Comparison of ENCODE assay signal across 8 mouse cellular contexts in the genomic region with DNA sequence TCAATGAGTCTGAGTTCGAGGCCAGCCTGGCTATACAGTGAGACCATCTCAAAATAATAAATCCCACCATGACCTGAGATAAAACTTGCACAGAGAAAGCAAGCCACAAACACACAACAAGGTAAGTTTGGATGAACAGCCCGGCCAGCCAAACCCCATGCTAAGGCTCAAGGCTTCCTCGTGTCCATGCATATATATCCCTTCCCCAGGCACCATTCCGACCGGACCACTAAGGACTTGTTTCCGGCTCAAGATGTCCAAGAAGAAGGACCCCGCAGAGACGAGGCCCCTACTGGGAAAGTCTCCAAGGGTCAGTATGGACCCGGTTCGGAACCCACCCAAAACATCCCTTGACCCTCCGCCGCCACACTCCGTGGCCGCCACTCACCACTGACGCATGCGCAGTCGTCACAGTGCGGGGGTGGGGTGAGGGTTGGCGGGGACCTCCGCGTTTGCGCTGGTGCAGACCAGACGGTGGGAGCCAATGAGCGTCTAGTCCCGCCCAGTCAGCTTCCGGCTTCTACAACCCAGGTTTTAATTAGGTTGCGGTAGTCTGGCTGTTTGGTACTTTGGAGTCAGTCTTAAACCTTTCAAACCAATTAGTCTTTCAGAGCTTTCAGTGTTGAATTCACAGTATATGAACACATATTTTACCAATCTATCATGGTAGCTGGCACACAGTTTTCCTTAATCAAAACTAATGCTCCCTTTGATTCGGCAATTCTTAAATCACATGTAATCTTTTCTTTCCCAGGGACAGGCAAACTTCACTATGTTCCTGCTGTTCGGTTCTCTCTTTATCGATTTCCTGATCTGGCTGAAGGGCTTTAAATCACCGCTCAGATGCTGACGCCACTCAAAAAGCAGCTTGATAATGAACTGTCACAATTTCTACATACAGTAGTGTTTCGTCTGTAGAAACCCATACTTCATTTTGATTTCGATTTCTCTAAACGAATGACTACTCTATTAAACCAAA. TPM values are rescaled to one million over a fixed set of nuclear protein-coding genes. Genes with fewer than 3 reads are reported as not detected.
DNase-seq lines count a peak whose midpoint lies in the region; ATAC-seq and TF ChIP-seq lines count a peak whose summit lies in the region.

A gene (minus strand): TSS at position 458 of the 979 bp plus-strand sequence.

- peak within 1 kb of the TSS; percentile 76 for H3K4me3 ChIP-seq in bone marrow macrophage, adult 2 months (ENCODE audit: insufficient read depth, low read length)
- peak within 1 kb of the TSS; percentile 77 for H3K4me3 ChIP-seq in embryonic fibroblast, embryonic 13.5 days (ENCODE audit: insufficient read depth, low read length)
- H3K4me3 ChIP-seq in kidney, embryonic 14.5 days (ENCODE audit: low read length), result peak within 1 kb of the TSS; percentile 52
- peak within 1 kb of the TSS; percentile 70 for H3K4me3 ChIP-seq in limb, embryonic 15.5 days

- peak; percentile 99 for ATAC-seq in kidney, embryonic 14.5 days (ENCODE audit: low FRiP score, low TSS enrichment)
- ATAC-seq in limb, embryonic 15.5 days (ENCODE audit: insufficient number of reproducible peaks, low FRiP score, low TSS enrichment, low read depth), result peak; percentile 98

- H3K36me3 ChIP-seq in kidney, embryonic 14.5 days (ENCODE audit: control insufficient read depth, insufficient read depth, low read length), result peaks cover under 1% of the 10 kb centered on the region; the same call in 1 of the 2 replicates
- H3K36me3 ChIP-seq in limb, embryonic 15.5 days, result peaks cover 3% of the 10 kb centered on the region; the same call in 1 of the 2 replicates

- no peak for TF ChIP-seq CTCF in bone marrow macrophage, adult 2 months (IDR thresholded peaks at IDR 0.05; ENCODE audit: low read depth, low read length)
- TF ChIP-seq CTCF in embryonic fibroblast, embryonic 13.5 days (IDR thresholded peaks at IDR 0.05; ENCODE audit: borderline replicate concordance, insufficient read depth, low read length), result no peak

- peak; percentile 95 for DNase-seq in A20 (ENCODE audit: low read depth, low spot score)
- DNase-seq in heart, adult 9 months (ENCODE audit: low spot score in 2 of 2), result peak; percentile 95
- peak; percentile 82 to 87 for DNase-seq in monocyte, adult 2 months (ENCODE audit: low read depth in 1 of 2, low spot score in 2 of 2)
- peak; percentile 94 for DNase-seq in spleen, postnatal 36 days (ENCODE audit: low spot score in 2 of 2)

- H3K27me3 ChIP-seq in kidney, embryonic 14.5 days (ENCODE audit: control insufficient read depth, insufficient read depth, low read length), result no peaks in the 10 kb centered on the region
- no peaks in the 10 kb centered on the region for H3K27me3 ChIP-seq in limb, embryonic 15.5 days

- H3K4me2 ChIP-seq in kidney, embryonic 14.5 days (replicated peaks; ENCODE audit: low read depth, low read length), result peak within 1 kb of the TSS; percentile 48
- peak within 1 kb of the TSS; percentile 54 for H3K4me2 ChIP-seq in limb, embryonic 15.5 days

- peak within 1 kb of the TSS; percentile 55 for H3K9ac ChIP-seq in kidney, embryonic 14.5 days (ENCODE audit: low read depth, low read length)
- H3K9ac ChIP-seq in limb, embryonic 15.5 days, result peak within 1 kb of the TSS; percentile 69

- H3K27ac ChIP-seq in bone marrow macrophage, adult 2 months (ENCODE audit: insufficient read depth, low read depth, low read length), result peak within 1 kb of the TSS; percentile 81
- H3K27ac ChIP-seq in embryonic fibroblast, embryonic 13.5 days (ENCODE audit: insufficient read depth, low read length), result peak within 1 kb of the TSS; percentile 63
- peak within 1 kb of the TSS; percentile 51; the same call in 1 of the 2 replicates for H3K27ac ChIP-seq in kidney, embryonic 14.5 days (ENCODE audit: low read depth, low read length)
- H3K27ac ChIP-seq in limb, embryonic 15.5 days, result peak within 1 kb of the TSS; percentile 85

- peaks cover 2% of the 10 kb centered on the region; the same call in 1 of the 2 replicates for H3K9me3 ChIP-seq in kidney, embryonic 14.5 days (ENCODE audit: control insufficient read depth, low read length)
- H3K9me3 ChIP-seq in limb, embryonic 15.5 days, result no peaks in the 10 kb centered on the region

- WGBS in kidney, embryonic 14.5 days, result 10% methylated on average over 35 of the region's 35 CpGs
- WGBS in limb, embryonic 15.5 days, result 7% methylated on average over 35 of the region's 35 CpGs

- peaks cover 10% of the 10 kb centered on the region for H3K4me1 ChIP-seq in bone marrow macrophage, adult 2 months (ENCODE audit: control insufficient read depth, insufficient read depth, low read length)
- no peaks in the 10 kb centered on the region for H3K4me1 ChIP-seq in embryonic fibroblast, embryonic 13.5 days (ENCODE audit: control insufficient read depth, insufficient read depth, low read length)
- H3K4me1 ChIP-seq in kidney, embryonic 14.5 days (ENCODE audit: control insufficient read depth, insufficient read depth, low read length), result peaks cover 6% of the 10 kb centered on the region; the same call in 1 of the 2 replicates
- peaks cover 3% of the 10 kb centered on the region; the same call in 1 of the 2 replicates for H3K4me1 ChIP-seq in limb, embryonic 15.5 days

- TF ChIP-seq POLR2A in bone marrow macrophage, adult 2 months (IDR thresholded peaks at IDR 0.05; ENCODE audit: borderline replicate concordance, low read depth, low read length), result no peak
- TF ChIP-seq POLR2A in embryonic fibroblast, embryonic 13.5 days (IDR thresholded peaks at IDR 0.05; ENCODE audit: low read depth, low read length), result peak; percentile 96

RNA-seq across cellular contexts. Expression of the gene that starts here (rescaled TPM):
- 30.7 and 32.2 TPM in 2 replicates for polyA plus RNA-seq in bone marrow macrophage, adult 2 months (2012; ENCODE audit: insufficient read depth, insufficient read length, missing spikeins)
- polyA plus RNA-seq in embryonic fibroblast, embryonic 13.5 days (2011; ENCODE audit: insufficient read length, low read depth, missing spikeins), result 52.1 and 55.9 TPM in 2 replicates
- polyA plus RNA-seq in kidney, embryonic 14.5 days (2014; fragmentation: Nextera tagmentation; extraction: Ambion mirVana), result 102 and 131 TPM in 2 replicates
- 88.8 and 89.8 TPM in 2 replicates for polyA plus RNA-seq in limb, embryonic 15.5 days (2015; fragmentation: Nextera tagmentation; extraction: Ambion mirVana)

Comparison
In these comparisons a context has a peak if more than half of its experiments do, and no peak if none do; other contexts are left out.
1. Peak in every context shown above with its lines: DNase-seq, ATAC-seq, H3K4me3 ChIP-seq and H3K27ac ChIP-seq.